ENCODE assay signal across 29 mouse cellular contexts in genomic region chr3:91033921-91034320, GRCm38 (mm10). TPM values are rescaled to one million over a fixed set of nuclear protein-coding genes. Genes with fewer than 3 reads are reported as not detected.
"Had no signal": no experiment of that assay in that cellular context is flagged by ENCODE, and none has a peak within 500 bp of the region (broad histone marks: within the 10 kb centered on the region; RNA-seq: fewer than 3 reads in every experiment).

No protein-coding gene starts in this region.

- DNase-seq: liver, postnatal 0 days; lung, adult 2 months; lung, postnatal 14 days; lung, postnatal 36 days; retina, postnatal 1 day; right cerebral cortex, adult 18-20 months; right cerebral cortex, postnatal 25 days; right cerebral cortex, postnatal 4 days; spleen, adult 18-20 months; thymus, adult 18-20 months; thymus, postnatal 14 days; thymus, postnatal 4 days had no signal

- ATAC-seq: liver, postnatal 0 days; lung, postnatal 0 days; midbrain, embryonic 13.5 days; midbrain, embryonic 15.5 days had no signal

- H3K4me3 ChIP-seq: lung, embryonic 15.5 days; megakaryocyte, embryonic 14.5 days; midbrain, embryonic 13.5 days; midbrain, embryonic 15.5 days; neural tube, embryonic 13.5 days; neural tube, embryonic 15.5 days had no signal

- H3K36me3 ChIP-seq: lung, embryonic 15.5 days; midbrain, embryonic 13.5 days; midbrain, embryonic 15.5 days; neural tube, embryonic 13.5 days; neural tube, embryonic 15.5 days had no signal

- H3K27me3 ChIP-seq: lung, embryonic 15.5 days; megakaryocyte, embryonic 14.5 days; midbrain, embryonic 13.5 days; midbrain, embryonic 15.5 days; neural tube, embryonic 13.5 days; neural tube, embryonic 15.5 days had no signal

RNA-seq across cellular contexts. Expression of gene 9130204L05Rik, which starts 56.7 kb away (rescaled TPM):
- total RNA-seq: megakaryocyte progenitor cell, adult 5-6 weeks; midbrain, postnatal 0 days; monocyte, adult 5-6 weeks had no signal
- polyA plus RNA-seq: liver, postnatal 0 days; lung, adult 2 months; lung, embryonic 15.5 days; lung, postnatal 0 days; macrophage; midbrain, embryonic 11.5 days; midbrain, embryonic 13.5 days; midbrain, embryonic 15.5 days; midbrain, postnatal 0 days; neural tube, embryonic 11.5 days; neural tube, embryonic 13.5 days; neural tube, embryonic 15.5 days; small intestine, adult 2 months; stomach, embryonic 14.5 days; stomach, embryonic 16.5 days; urinary bladder, adult 2 months had no signal
